Mouse (Mus musculus) heart, adult 2 months (tissue): ENCODE data around the gene Lgals9.

Experiments
- CTCF ChIP-seq: fragments of 200-600 bp; IDR thresholded peaks from 2 replicates; pipeline ENCODE4 v1.8.1; 2022; ENCODE audit warnings: antibody characterized with exemption, mild to moderate bottlenecking, moderate library complexity
- EP300 ChIP-seq: fragments of 200-500 bp; IDR thresholded peaks from 2 replicates; pipeline ENCODE4 v1.6.1; 2011; ENCODE audit warnings: low read depth, low read length, control low read depth; ENCODE audit not compliant: insufficient read depth
- POLR2A ChIP-seq: fragments of 200-500 bp; IDR thresholded peaks from 2 replicates; pipeline ENCODE4 v1.6.1; 2011; ENCODE audit warnings: mild to moderate bottlenecking, low read depth, low read length, control low read depth; ENCODE audit not compliant: insufficient read depth

DNA sequence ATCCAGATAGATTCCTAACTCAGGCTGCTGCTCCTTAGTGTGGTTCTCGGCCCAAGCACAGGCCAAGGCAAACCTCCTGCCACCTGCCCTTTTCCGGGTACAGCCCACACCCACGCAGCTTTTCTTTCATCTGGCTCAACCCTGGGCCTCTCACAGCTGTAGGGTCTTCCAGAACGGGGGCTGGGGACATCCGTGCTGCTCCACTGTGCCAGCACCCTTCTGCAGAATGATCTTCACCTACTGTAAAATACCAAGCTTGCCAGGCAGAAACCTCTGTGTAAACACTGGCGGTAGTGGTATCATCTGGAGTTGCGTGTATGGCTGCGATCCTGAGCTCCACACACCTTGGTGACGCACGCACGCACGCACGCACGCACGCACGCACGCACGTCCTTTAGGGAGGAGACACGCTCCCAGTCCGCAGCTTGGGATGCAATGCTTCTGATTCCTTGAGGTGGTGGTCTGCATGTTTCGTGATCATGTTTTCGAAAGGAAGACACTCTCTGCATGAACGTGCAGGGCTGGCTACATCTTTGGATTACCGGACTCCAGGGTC, 31.0 kb upstream of the Lgals9 start:
- TF ChIP-seq POLR2A (no peak), CTCF (no peak), EP300 (no peak)
